Mouse (Mus musculus): Measurements from ENCODE around the gene Srxn1.
"Not testable (repeated sequence)": the region's sequence is repeated elsewhere in the genome, so short reads cannot be mapped to it uniquely, and the experiment has no call there.

The Srxn1 gene

DNA sequence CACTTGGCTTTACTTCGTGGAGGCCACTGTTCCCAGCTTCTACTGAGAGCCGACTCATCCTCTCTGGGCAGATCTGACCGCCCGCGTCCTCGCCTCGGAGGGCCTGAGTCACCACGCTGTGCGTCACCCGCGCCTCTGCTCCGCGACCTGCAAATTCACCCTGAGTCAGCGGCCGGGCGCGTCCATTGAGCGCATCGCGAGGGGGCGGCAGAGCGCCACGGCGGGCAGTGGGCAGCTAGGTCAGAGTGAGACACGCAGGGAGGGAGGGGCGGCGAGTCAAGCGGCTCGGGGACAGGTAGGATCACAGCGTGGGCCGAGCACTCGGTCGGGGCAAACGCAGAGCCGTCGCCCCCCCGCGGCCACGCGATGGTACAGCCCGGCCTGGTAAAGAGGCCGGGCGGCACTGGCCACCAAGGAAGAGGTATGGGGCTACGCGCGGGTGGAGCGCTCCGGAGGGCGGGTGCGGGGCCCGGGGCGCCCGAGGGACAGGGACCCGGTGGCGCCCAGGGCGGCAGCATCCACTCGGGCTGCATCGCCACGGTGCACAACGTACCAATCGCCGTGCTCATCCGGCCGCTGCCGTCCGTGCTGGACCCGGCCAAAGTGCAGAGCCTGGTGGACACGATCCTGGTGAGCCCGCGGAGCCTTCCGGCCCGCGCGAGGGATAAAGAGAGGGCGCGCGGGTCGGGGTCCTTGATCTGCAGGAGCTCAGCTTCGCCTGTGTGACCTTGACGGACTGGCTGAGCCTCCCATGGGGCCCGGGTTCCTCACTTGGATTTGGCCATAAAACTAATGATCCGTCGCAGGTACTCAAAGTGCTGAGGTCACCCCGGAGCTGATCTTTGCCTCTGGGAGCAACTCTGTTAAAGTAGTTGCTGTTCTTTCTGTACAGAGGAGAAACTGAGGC lies at the start of gene Srxn1:
Gene Srxn1, plus strand, starts transcription at position 199 of the 907 bp plus-strand sequence.
- DNase-seq (ENCODE audit: low spot score in 2 of 2) = peak; percentile 84 to 86

DNA sequence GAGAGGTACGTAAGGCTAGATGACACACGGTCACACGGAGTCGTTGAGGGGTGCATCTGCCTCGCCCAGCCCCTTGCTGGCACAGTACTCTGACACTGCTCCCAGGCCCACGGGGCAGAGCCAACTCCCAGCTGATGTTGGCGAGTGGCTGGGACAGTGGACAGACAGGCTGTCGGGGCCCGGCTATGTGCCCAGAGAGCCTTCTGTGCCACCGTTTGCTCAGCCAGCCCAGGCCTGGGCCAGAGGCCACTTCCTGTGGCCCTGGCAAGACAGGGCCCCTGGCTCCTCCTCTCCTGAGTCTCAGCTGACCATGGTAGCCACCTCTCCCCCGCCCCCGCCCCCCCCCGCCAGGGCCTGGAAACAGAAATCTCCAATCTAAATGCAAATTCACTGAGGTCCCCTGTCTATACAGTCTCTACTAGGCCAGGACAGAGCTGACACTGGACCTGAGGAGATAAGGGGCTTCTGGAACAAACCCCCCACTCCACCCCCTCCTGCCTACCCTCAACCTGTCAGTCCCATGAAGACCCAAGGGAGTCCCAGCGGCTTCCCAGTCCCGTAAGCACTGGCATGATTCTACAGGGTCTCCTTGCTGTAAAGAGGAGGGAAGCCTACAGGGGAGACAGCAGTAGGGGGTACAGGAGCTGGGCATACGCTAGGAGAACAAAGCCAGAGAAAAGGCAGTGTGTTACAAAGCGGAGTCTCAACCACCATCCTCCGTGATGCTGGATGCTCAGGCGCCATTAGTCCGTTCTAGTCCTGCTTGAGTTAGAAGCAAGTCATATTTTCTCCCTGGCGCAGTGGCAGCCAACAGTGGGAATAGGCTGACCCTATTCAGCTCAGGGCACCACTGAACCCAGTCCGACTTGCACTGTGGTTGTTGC lies 48.7 kb upstream of the Srxn1 start:
- DNase-seq (ENCODE audit: low spot score in 2 of 2) = no peak

DNA sequence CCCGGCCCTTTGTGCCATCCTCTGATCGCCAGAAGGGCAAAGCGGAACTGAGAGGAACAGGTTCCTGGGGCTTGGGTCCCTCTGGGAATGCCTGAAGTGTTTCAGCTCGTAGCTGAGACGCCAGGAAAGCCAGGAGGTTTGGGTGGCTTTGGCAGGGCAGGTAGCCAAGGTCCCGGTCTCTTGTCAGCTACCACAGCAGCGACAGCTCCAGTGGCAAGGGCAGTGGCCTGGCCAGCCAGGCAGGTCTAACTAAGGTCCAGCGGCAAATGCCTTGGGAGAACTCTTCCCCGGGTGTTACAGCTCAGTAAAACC lies 48.1 kb upstream of the Srxn1 start:
- no peak for DNase-seq (ENCODE audit: low spot score in 2 of 2)

DNA sequence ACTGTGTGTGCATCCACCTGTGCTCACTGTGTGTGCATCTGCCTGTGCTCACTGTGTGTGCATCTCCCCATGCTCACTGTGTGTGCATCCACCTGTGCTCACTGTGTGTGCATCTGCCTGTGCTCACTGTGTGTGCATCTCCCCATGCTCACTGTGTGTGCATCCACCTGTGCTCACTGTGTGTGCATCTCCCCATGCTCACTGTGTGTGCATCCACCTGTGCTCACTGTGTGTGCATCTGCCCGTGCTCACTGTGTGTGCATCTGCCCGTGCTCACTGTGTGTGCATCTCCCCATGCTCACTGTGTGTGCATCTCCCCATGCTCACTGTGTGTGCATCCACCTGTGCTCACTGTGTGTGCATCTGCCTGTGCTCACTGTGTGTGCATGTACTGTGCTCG lies 42.5 kb upstream of the Srxn1 start:
- DNase-seq (ENCODE audit: low spot score in 2 of 2) = not testable (repeated sequence)

DNA sequence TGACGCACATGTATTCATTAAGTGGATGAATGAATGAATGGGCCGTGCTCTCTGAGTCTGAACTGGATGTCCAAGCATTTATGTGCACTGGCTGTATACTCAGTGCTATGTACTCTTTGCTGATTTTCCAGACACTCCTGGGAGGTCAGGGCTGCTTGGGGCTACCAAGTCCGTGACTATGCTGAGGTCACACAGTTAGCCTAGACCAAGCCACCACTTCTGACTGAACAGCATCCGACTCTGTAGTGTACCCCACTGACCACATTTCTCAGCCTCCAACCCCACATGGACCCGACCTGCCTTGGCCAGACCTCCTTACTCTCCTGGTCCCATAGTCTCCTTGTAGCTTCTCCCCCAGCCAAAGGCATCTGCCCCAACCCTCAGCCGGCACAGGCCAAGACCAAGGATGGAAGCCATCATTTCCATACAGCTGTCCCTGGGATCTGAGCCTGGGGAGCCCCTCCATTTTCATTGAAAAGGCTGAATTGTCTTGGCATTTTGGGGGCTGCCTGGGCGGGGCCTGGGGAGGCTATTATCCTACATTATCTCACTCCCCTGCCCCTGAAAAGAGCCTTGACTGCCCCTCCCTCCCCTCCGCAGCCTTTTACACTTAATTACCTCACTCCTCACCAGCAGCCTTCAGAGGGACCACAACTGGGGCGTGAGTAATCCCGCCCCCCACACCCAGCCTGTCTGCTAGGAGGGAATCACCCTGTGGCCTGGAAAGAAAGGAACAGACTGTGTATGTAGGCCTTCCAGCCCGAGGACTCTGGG lies 36.5 kb upstream of the Srxn1 start:
- no peak for DNase-seq (ENCODE audit: low spot score in 2 of 2)

DNA sequence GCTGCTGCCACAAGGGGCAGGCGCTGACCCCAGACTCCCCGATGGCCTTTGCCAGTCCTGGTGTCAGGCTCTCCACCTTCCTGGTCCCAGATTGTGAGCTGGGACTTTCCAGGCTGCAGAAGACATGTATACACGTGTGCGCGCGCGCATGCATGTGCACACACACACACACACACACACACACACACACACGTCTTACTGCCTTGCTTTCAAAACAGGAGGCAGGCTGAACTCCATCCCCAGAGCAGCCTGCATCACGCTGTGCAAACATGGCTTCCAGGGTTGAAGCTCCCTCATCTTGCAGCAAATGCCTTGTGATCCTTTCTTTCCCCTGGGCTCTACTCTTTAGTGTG lies 35.9 kb upstream of the Srxn1 start:
- DNase-seq (ENCODE audit: low spot score in 2 of 2) = no peak

DNA sequence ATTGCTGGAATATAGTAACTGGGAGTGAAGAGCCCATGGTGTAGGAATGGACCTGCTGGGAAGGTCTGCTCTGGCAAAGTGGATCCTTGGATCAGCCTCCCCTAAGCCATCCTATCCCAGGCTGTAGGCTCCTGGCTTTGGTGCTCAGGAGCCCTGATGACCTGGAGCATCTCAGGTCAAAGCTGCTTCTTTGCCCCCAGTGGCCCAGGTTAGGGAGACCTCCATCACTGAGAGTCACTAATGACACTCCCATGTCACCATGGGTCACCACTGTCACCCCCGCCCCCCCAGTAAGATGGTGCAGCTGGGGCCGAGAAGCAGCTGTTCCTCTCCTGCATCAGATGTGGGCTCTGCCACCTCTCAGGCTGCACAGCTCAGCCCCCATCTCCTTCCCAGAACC lies 35.4 kb upstream of the Srxn1 start:
- no peak for DNase-seq (ENCODE audit: low spot score in 2 of 2)

DNA sequence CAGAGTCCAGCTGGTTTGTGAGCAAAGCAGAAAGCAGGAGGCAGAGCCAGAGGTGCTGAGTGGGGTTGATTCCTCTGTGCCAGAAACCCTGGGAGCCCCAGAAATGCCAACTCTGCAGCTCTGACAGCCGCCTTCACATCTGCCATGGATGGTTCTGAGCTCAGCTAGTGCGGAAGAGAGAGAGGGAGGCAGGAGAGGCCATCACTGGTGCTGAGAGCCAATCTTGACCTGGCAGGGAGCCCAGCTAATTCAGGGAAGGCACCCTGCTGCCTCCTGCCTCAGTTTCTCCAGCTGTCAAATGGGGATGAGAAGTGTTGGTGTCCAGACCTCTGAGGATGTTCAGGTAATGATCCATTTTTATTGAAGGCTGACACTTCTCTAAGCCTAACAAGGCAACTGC lies 30.8 kb upstream of the Srxn1 start:
- DNase-seq (ENCODE audit: low spot score in 2 of 2) = no peak

DNA sequence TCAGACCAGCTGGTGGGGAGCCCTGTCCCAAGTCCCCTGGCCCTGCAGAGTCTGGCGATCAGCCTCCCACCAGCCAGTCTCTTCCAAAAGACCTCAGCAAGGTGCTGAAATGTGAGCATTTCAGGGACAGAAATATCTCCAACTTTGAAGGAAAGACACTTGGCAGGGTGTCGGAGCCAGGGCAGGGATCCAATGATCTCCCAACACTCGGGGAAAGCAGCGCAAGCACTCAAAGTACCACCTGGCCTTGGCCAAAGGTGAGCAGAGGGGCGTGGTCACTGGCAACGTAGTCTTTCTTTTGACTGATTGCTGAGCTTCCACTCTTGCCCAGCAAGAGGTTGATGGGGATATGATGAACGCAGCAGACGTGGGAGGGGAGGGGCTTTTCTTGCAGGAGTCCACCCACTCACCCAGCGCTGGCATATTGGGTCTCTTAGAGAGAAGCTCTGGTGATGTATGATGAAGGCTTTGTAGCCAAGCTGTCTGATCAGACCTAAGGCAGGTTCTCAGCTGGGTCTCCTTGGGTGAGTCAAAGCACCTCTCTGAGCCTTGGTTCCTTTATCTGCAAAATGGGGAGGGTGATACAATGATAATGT lies 29.9 kb upstream of the Srxn1 start:
- DNase-seq (ENCODE audit: low spot score in 2 of 2) = no peak

DNA sequence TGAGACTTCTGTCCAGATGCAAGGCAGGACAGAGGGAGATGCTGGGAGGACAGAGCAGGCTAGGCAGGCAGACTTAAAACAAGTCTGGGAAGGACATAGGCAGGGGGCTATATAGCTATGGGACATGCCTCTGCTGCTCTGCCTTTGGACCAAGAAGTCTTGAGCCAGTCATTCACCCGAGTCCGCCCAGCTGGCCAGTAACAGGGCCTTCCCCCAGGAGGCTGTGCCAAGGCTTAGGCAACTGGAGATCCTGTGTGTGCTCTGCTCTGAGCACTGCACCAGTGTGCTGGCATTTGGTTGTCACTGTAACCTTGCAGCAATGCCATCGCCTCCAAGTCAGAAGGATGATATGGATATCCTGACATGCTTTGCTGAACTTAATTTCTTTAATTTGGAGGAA lies 28.0 kb upstream of the Srxn1 start:
- DNase-seq (ENCODE audit: low spot score in 2 of 2) = no peak

DNA sequence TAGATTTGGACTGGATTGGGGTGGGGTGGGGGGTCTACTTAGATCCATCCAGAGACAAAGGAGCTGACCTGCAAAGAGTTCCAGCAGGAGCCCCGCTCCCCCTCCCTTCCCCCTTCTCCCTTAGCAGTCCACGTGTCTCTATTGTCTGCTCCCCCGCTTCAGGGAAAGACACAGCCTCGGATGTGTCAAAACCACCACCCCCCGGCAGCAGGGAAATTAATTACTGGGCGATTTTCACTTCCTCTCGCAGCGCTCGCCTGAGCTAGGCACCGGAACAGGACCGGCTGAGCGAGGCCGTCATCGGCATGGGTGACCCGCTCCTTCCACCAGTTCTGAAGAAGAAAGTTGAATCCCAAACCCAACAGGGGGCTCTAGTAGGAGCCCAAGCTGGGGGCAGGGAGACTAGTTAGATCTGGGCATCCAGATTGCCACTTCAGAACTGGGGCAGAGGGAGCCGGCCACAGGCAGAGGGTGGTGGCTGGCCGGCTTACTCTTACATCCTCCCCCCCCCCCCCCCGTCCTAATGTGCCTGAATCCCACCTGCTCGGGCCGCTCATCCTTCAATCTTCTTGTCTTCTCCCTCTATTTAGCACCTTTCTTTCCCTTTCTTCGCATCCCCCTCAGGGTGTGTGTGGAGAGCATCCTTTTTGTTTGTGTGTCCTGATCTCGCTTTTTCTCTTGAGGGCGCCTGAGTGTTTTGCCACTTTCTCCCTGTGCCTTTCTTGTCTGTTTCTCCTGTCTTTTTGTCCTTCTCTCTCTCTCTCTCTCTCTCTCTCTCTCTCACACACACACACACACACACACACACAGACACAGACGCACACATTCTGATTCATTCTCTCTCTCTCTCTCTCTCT lies 24.4 kb upstream of the Srxn1 start, which contains the start of gene Scrt2:
Gene Scrt2, plus strand, starts transcription at position 845 of the 857 bp plus-strand sequence.
- no peak for DNase-seq (ENCODE audit: low spot score in 2 of 2)

DNA sequence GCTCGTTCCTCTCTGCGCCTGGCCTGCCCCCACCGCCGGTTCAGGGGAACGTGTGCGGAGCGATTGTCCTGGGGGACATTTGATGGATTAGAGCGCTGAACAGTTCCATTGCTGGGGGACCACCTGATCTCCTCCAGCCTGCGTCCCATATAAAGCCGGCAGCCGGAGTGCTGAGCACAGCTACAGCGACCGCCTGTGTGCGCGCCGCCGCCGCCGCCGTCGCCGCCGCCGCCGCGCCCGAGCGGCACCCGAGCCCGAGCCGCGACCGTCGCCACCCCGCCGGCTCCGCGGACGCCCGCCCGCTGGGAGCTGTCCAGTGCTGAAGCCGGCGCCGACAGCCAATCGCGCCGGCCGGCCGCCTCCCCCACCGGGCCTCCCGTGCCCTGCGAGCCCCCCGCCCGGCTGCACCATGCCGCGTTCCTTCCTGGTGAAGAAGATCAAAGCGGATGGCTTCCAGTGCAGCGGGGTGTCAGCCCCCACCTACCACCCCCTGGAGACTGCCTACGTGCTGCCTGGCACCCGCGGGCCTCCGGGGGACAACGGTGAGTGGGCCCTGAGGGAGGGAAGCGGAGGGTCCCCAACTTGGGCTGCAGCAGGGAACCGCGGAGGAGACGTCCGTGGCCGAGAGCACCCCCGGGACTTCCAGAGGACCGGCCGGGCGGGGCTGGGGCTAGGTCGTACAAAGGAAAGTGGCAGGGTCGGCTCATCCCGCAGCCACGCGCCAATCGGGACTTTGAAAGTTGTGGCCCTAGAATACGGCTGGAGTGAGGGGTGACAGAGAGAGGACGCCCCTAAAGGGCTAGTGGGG lies 23.5 kb upstream of the Srxn1 start:
- no peak for DNase-seq (ENCODE audit: low spot score in 2 of 2)

DNA sequence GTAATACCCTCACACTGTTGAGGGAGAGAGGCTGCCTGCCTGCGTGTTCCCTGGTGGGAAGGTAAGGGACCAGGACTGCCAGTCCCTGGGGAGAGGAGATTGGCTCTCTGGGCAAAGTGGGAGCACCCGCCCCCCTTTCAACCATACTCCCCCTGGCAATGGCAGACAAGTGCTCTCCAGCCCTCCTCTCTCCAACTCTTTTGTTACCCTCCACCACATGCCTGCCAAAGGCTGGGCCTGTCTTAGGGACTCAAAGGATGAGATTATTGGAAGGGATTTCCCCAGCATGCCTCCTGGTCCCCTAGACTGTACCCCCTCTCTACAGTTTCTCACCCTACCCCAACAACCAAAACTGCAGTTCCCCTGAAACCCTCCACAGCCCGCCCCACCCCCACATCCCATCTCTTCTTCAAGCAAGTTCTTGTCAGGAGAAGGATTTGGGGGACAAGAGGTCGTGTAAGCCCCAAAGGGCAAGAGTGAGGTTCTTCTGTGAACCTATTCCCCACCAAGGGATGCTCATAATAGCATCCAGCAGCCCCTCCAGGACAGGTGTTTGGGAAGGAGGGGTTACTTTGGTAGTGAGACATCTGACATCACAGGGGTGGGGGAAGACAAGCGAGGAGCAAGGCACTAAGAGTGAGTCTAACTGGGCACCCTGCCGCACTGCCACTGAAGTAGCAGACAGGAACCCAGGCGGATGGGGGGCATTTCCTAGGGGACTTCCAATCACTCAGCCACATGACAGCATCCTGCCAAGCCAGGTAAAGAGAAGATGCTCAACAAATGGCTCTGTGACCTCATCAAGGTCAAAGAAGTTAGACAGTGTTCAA lies 22.6 kb upstream of the Srxn1 start:
- DNase-seq (ENCODE audit: low spot score in 2 of 2) = no peak

DNA sequence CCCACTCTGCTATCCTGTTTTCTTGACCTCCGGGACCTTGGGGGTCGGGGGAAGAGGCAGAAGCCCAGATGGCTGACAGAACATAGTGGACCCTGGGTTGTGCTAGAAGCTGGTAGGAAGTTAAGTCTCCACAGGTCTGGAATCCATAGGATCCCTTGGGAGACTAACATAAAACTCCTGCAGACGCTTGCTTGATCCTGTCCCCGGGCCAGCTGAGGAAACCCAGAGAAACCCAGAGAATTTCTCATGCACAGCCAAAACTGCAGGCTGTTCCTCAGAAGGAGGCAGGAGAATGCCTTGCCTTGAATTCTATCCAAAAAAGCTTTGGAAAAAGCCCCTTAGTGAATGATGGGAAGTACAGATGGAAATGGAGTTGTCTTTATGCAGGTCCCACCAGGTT lies 21.9 kb upstream of the Srxn1 start:
- no peak for DNase-seq (ENCODE audit: low spot score in 2 of 2)

DNA sequence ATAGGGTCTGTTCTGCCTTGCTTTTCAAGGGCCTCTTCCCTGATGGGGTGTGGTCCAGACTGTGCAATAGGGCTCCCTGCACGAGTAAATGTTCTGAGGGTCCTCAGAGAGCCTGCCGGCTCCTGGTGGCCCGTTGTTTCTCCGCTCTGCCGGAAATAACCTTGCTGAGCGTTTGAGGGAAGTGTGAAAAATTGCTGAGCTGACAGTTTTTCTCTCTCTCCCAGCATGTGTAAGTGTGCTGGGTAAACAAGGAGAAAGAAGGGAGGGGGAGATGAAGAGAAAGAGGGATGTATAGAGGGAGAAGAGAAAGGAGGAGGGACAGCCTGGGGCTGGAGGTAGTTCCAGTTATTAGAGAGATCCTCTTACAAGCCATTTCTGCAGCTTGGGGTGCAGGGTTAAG lies 21.0 kb upstream of the Srxn1 start:
- no peak for DNase-seq (ENCODE audit: low spot score in 2 of 2)

DNA sequence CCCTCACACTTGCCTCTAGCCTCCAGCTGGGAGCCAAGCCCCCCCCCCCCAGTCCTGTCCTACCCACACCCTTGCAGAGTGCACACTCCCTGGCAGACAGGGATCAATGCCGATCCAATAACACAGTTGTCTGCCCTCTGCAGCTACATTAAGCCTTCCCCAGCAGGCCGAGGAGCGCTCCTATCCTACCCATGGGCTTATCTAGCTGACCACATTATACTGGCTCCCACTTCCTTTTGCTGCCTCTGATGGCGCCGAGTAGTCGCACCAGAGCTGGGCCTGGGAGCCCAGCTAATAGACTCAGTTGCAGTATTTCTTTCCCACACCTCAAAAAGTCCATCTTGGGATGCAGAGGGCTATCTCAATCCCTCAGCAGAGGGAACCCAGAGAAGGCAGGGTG lies 19.9 kb upstream of the Srxn1 start:
- no peak for DNase-seq (ENCODE audit: low spot score in 2 of 2)

DNA sequence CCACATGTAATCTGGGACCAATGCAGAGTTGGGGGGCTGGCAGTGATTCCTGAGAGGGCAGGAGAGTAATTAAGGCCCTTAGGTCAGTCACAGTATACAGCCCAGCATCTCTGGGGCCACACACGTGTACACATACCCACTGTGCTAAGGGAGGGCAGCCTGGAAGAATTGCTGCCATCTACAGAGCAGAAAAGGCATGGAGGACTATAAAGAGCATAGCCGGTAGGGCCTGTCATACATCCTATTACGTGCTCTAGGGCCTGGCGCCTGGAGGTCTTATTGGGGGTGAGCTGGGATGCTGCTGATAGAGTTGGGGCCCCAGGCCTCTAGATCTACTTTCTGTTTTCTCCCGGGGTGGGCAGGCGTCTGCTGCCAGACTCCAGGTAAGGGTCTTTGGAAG lies 18.9 kb upstream of the Srxn1 start:
- no peak for DNase-seq (ENCODE audit: low spot score in 2 of 2)

DNA sequence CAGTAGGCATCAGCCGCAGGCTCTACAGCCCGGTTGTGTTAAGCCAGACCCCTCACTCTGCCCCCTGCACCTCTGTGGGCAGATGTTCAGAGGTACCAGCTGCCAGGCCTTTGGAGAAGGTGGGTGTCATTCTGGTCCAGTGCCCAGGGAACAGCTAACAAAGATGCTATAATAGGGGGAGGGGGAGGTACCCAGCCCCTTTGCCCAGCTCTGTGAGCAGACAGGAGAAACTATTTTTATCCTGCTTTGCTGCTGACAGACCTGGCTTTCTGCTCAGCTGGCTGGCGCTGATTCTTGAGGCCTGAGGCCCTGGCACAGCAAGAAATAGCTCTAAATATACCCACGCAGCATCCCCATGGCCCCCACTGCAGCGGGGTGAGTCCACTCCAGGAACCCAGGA lies 18.2 kb upstream of the Srxn1 start:
- DNase-seq (ENCODE audit: low spot score in 2 of 2) = no peak

DNA sequence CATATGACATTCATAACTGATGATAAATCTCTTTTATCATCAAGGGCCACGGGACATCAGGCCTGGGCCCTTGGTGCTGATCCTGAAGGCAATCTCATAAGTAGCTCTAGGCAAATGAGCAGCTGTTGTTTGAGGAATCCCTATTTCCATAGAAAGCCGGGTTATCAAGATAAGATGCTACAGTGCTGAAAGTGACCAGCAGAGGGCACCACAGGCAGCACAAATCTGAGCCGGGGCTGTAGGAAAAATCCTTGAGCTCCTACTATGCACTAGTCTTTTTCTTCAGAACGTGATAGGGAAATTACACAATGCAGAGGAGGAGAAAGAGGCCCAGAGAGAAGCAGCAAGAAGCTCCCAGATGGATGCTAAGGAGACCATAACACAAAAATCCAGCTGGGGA lies 16.2 kb upstream of the Srxn1 start:
- DNase-seq (ENCODE audit: low spot score in 2 of 2) = no peak
